Mouse (Mus musculus) urinary bladder, adult 2 months (tissue): ENCODE results near the gene Cytip. TPM values are rescaled to one million over a fixed set of nuclear protein-coding genes. Genes with fewer than 3 reads are reported as not detected.

Experiments used
- DNase-seq: peaks from one replicate; pipeline ENCODE4 v3.0.0; 2022; ENCODE audit warnings: low spot score
- polyA plus RNA-seq: library from polyadenylated mRNA; depleted of rRNA; stranded (reverse); fragments of >200 nt; gene quantifications from 2 replicates; pipeline ENCODE4 v1.2.3, GENCODE M21; 2012; rRNA removed

Gene Cytip
- polyA plus RNA-seq, 1 experiment = 4.6 TPM

DNA sequence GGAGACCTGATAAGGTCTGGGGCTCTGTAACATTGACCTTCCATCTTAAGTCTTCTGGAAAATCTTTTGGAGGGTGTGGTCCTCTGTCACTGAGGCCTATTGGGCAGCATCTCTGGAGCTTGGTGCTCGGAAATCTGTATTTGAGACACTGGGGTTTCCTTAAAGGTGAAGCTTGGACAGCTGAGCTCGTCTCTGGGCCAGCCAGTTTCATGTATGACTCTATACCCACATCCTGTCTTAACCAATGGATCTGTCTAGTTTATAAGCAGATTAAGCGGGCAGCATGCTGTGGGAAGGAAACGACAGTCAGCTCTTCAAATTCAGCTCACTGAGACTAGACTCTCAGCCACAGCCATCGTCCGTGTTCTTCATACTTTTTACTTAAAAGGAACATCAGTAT lies 88.3 kb downstream of the Cytip start:
- DNase-seq = no peak

DNA sequence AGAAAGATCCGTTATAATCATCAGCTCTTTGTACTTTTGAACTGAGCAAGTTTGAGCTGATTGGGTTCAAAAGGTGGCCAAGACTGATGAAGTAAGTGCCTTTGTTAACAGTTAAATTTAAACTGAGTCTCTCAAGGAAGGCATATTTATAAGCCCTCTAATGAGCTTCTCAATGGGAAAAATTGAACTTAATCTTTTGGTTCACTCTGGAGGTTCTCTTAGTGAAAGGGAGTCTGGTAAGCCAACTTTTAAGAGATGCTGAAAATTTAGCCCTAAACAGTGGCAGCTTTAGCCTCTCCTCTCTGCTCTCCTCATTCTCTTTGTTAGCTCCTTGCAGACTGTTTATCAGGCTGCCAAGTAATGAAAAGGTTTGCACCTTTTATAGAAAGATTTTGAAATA lies 100.5 kb downstream of the Cytip start:
- DNase-seq = no peak

DNA sequence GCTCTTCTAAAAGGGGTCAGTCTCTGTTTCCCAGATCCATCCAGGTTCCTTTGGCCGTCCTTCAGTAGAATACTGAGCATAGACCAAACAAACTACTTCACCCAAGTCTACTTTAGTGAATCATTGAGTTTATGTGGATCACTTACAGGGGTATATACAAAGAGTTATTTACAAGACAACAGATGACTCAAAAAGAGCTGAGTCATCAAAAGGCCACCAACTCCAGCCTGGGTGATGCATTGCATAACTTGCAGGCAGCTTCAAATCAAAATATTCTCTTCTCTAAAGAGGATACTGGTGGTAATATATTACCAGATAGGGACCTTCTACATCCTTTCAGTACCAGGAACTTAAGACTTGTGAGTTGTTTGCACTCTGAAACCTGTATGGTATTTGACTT lies 108.9 kb downstream of the Cytip start:
- no peak for DNase-seq

DNA sequence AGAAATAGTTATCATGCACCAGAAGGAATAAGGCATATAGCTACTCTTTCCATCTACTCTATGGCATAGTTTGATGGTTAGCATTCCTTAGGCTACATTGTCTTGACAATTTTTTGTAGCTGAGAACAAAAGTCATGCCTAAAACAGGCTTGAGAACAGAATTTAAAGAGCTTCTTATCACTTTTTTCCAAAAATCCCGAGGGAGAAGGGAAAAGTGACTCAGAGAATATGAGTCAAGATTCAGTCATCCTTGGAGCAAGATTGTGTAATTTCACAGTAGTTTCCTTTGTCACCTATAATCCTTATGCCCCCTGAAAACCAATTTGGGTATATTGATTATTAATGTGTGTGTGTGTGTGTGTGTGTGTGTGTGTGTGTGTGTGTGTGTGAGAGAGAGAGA lies 115.5 kb downstream of the Cytip start:
- no peak for DNase-seq

Other genes starting within 250 kb of the Cytip start
- gene Galnt5, start 197.6 kb downstream of the Cytip start, polyA plus RNA-seq = 0.32 and 0.46 TPM in 2 replicates
- gene Ermn, start 142.7 kb downstream of the Cytip start, polyA plus RNA-seq = not detected in 2 replicates
- gene Acvr1c, start 162.4 kb upstream of the Cytip start, polyA plus RNA-seq = 0.46 and 0.58 TPM in 2 replicates